ENCODE assay signal across 8 mouse cellular contexts in genomic region chr14:100285656-100286585, GRCm38 (mm10). TPM values are rescaled to one million over a fixed set of nuclear protein-coding genes. Genes with fewer than 3 reads are reported as not detected.
DNase-seq lines count a peak whose midpoint lies in the region; ATAC-seq lines count a peak whose summit lies in the region.

No protein-coding gene starts in this region.

- H3K9me3 ChIP-seq in hindbrain, embryonic 14.5 days (ENCODE audit: control insufficient read depth, low read length), result no peaks in the 10 kb centered on the region

- peak overlapping the region; percentile 88 for H3K4me2 ChIP-seq in hindbrain, embryonic 14.5 days (replicated peaks)

- peak; percentile 73 to 82 for DNase-seq in adrenal gland, adult 18-20 months (ENCODE audit: low spot score in 2 of 2)
- peak; percentile 83 to 87 for DNase-seq in cerebellum, postnatal 25 days
- peak; percentile 87 for DNase-seq in gastrocnemius, adult 18-20 months (ENCODE audit: low spot score)
- DNase-seq in hindbrain, embryonic 14.5 days (ENCODE audit: low spot score), result peak; percentile 66
- DNase-seq in left cerebral cortex, adult 8-10 months (ENCODE audit: low spot score in 2 of 2), result peak; percentile 45 to 61
- peak; percentile 48 to 67 for DNase-seq in right cerebral cortex, postnatal 36 days (ENCODE audit: low spot score in 2 of 2)
- no peak for DNase-seq in adipocyte (ENCODE audit: low spot score)

- H3K4me3 ChIP-seq in hindbrain, embryonic 14.5 days (replicated peaks; ENCODE audit: low read length), result peak overlapping the region; percentile 71

- under 1% methylated on average over 60 of the region's 60 CpGs for WGBS in hindbrain, embryonic 14.5 days

- peak overlapping the region; percentile 98 for H3K27ac ChIP-seq in hindbrain, embryonic 14.5 days

- no peaks in the 10 kb centered on the region for H3K36me3 ChIP-seq in hindbrain, embryonic 14.5 days (replicated peaks; ENCODE audit: control insufficient read depth, insufficient read depth)

- H3K4me1 ChIP-seq in hindbrain, embryonic 14.5 days (replicated peaks; ENCODE audit: control insufficient read depth, insufficient read depth, low read length), result peaks cover 19% of the 10 kb centered on the region

- ATAC-seq in hindbrain, embryonic 14.5 days (ENCODE audit: low FRiP score), result peak; percentile 55
- peak; percentile 55 for ATAC-seq in megakaryocyte, adult 5-6 weeks (ENCODE audit: poor library complexity, severe bottlenecking)

- no peaks in the 10 kb centered on the region for H3K27me3 ChIP-seq in hindbrain, embryonic 14.5 days (ENCODE audit: control insufficient read depth, insufficient read depth, low read length)

- peak overlapping the region; percentile 82 for H3K9ac ChIP-seq in hindbrain, embryonic 14.5 days

RNA-seq across cellular contexts. Expression of gene Klf12, which starts 1.4 kb away (rescaled TPM):
- 10 to 100 TPM; 12.2 to 17.0 TPM for total RNA-seq in adrenal gland, adult 18-20 months (2021)
- 10 to 100 TPM; 12.0 to 14.1 TPM for total RNA-seq in gastrocnemius, adult 18-20 months (2021)
- 36.7 and 46.0 TPM in 2 replicates for polyA plus RNA-seq in hindbrain, embryonic 14.5 days (2014; fragmentation: Nextera tagmentation; extraction: Ambion mirVana)
- 10 to 100 TPM; 44.0 to 61.2 (median 51.3) TPM for total RNA-seq in left cerebral cortex, adult 8-10 months (2022)
- total RNA-seq in megakaryocyte, adult 5-6 weeks (2015), result 0.75 TPM in 1 of 2 replicates, not detected in the other
- 0.11 and 0.16 TPM in 2 replicates for total RNA-seq in megakaryocyte, adult 5-6 weeks (2017)

Comparison
In these comparisons a context has a peak if more than half of its experiments do, and no peak if none do; other contexts are left out.
1. RNA of gene Klf12, which starts 1.4 kb away (total RNA-seq): 44.0 to 61.2 TPM in left cerebral cortex, adult 8-10 months, 12.2 to 17.0 TPM in adrenal gland, adult 18-20 months and 12.0 to 14.1 TPM in gastrocnemius, adult 18-20 months; 0.11 to 0.75 TPM in megakaryocyte, adult 5-6 weeks; every median in the first group is over 4 times any median in the second.